Mouse (Mus musculus): ENCODE results near the gene Ikbkg.
"Not testable (repeated sequence)": the region's sequence is repeated elsewhere in the genome, so short reads cannot be mapped to it uniquely, and the experiment has no call there.

Gene Ikbkg

DNA sequence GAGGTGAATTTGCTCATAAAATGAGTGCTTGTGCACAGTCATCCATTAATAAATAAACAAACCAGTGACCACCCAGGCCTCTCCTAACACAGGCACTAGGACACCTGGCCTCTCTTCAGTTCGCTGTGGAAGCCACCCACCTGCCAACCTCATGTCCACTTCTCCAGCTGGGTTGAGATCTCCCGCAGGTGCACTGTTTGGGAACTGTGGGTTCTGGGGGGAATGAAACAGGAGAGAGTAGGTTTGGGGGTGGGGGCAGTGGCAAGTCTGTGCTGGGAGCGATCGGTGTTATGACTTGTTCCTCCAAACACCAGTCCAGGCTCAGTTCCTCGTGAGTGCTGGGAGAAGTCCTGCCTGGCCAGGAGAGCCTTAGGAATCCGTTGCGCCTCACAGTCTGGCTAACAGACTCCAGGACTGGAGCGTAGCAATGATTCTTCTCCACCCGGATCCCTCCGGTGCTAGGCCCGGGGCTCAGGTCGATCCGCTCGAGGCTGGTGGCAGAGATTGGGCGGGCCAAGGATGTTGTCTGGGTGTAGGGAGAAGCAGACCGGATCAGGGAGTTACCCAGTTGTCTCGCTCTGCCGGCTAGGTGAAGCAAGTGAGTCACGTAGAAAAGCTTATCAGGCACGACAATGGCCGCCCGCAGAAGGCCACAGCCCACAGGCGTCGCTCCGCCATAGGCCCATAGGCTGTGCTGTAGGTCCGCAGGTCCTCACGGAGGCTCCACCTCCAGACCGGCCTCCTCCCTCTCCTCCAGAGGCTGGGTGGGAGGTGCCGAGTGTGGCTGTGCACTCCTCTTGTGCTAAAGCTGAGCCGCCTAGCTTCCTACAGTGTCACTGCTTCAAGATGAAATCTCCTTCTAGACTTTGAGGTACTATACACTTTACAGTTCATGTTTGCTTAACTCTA, at the start of gene Ikbkg, which contains the start of gene Fam3a:
Ikbkg (plus strand) TSS at position 756 of the 909 bp plus-strand sequence.
Fam3a (minus strand) TSS at position 738 of the 909 bp plus-strand sequence.
- DNase-seq (ENCODE audit: extremely low spot score) = peak; percentile 68

DNA sequence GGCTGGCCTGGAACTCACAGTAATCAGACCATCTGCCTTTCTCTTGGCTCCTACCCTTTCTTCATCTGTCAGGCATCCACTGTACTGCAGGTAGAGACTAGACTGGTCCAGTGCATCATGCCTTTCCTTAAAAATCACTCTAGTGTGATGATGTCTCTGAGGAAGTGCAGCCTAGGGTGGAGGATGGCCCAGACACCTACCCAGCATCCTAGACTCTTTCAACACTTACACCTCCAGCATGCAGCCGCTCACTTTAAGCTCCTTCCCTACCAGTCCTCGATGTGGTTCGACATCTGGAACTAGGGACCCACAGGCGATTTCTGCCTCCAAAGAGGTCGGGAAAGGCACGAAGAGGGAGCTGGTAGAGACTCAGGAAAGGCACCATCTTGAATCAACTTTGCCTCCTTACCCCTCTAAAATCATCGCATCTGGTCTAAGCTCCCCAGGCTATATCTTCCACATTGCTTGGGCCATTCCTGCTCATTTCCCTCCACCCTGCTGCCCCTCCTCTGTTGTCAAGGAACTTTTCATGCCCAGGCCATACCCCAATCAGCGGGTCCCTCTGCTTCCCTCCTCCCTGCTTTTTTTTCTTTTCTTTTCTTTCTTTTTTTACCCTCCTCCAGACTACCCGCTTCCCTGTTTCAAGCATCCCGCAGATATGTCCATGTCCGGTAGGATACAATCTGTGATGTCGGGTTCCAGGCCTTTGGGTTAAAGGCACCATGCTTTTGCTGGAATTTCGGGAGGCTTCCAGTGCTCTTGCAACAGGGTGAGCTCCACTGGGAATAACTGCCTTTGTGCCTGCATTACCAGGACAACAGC, 40.2 kb upstream of the Ikbkg start:
- no peak for DNase-seq (ENCODE audit: extremely low spot score)

DNA sequence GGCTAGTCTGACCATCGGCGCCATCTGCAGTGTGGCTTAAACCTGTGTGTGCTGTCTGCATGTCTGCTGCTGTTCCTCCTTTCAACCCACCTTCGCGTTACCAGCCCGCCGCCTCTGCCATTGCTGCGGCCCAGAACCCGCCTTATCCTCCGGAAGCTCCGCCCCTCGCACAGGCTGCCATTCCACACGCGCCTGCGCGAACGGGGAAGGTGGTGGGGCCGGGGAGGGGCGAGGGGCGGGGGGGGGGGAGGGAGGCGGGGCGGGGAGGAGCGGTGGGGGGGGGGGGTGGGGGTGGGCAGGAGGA, 39.7 kb upstream of the Ikbkg start, which contains the start of gene Lage3:
Lage3 (minus strand) TSS at position 152 of the 304 bp plus-strand sequence.
- DNase-seq (ENCODE audit: extremely low spot score) = peak; percentile 71

DNA sequence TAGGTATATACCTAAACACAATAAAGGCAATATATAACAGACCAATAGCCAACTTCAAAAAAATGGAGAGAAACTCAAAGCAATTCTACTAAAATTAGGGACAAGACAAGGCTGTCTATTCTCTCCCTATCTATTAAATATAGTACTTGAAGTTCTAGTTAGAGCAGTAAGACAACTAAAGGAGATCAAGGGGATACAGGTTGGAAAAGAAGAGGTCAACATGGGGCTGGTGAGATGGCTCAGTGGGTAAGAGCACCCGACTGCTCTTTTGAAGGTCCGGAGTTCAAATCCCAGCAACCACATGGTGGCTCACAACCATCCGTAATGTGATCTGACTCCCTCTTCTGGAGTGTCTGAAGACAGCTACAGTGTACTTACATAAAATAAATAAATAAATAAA, 36.0 kb upstream of the Ikbkg start:
- DNase-seq (ENCODE audit: extremely low spot score) = not testable (repeated sequence)

DNA sequence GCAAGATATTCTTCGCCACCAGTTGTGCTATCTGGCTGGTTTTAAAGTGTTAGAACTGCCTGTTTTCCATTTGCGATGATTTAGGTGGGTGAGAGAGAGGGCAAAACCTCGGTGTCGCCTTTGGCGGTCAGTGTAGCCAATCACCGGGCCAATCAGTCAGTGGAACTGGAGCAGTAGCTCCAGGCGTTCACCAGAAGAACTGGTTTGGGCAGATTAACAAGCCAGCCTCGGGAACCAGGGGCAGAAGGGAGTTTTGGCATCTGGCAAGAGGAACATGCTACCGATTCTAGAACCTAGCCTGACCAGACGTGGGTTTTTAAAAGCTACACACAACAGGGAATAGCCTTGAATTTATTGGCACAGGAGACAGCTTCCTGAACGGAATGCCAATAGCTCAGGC, 33.9 kb upstream of the Ikbkg start:
- DNase-seq (ENCODE audit: extremely low spot score) = no peak

DNA sequence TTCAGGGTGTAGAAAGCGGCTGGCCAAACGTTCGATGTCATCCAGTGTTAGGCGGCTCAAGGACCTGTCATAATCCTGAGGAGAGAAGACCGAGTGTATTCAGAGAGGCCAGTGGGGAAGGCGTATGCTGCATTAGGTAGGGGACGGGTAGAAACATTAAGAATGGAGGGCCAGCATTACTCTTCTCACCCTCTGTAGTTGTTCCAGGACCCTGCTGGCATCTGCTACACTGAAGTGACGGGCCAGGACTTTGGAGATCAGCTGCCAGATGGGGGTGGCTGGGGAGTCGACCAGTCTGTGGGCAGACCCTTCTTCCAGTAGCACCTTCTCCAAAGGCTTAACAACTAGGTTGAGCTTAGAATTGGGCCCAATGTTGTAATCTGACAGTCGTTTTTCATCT, 25.6 kb upstream of the Ikbkg start:
- no peak for DNase-seq (ENCODE audit: extremely low spot score)

DNA sequence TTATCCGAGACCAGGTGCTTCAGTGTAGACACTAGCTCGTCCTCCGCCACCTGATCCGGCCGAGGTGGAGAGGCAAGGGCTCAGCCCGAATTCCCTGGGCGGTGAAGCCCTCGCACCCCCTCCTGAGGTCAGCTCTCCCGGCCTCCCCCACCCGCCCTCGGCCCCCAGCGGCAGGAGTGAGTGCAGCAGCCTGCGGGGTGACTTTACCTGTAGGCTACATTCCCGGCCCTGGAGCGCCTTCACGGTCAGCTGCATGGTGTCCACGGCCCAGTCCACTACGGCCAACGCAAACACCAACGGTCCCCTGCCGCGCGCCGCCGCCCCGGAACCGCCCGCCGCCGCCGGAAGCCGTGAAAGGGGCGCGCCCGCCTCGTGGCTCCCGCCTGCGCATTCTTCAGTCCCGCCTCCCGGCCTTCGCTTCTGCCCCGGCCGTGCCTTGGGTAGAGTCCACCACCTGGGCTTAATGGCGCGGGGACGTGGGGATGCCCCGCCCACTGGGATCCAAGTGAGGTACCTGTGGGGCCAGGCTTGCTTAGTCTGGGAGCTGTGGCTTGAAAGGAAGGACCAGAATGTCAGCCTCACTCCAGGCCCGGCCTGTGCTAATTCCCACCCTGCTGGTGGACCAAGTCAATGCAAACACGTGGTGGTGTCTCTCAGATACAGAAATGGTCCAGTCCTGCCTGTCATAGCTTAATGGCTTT, 24.7 kb upstream of the Ikbkg start:
- peak; percentile 70 for DNase-seq (ENCODE audit: extremely low spot score)

DNA sequence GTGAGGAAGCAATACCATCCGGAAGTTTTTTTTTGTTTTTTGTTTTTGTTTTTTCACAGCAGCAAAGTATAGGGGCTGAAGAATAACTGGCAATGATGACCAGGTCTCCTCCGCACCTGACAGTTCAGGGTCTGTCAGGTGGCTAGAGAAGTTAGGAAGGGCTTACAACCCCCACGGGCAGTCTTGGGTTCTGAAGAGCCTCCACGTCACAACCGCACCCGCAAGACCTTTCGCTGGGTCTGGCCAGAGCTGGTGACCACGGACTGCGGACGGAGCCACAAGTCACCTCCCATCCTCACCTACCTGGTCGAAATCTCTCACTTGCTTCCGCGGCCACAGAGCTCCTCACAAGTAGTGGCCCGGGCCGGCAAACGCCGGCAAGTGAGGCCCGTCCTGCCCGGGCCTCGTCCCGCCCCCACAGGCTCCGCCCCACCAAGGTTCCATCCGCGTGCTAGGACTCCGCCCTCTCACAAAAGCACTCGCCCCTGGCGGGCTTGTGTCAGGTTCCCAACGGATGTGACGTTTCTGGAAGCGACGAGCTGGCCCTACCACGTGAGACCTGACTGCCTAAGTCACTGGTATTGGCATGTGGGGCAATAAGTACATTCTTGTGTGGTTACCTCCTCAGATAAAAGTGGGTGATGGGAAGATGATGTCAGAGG, 20.1 kb upstream of the Ikbkg start, which contains the start of the genes Ubl4a and Slc10a3:
Ubl4a (minus strand) TSS at position 331 of the 662 bp plus-strand sequence.
Slc10a3 (minus strand) TSS at position 462 of the 662 bp plus-strand sequence.
- peak; percentile 82 for DNase-seq (ENCODE audit: extremely low spot score)

DNA sequence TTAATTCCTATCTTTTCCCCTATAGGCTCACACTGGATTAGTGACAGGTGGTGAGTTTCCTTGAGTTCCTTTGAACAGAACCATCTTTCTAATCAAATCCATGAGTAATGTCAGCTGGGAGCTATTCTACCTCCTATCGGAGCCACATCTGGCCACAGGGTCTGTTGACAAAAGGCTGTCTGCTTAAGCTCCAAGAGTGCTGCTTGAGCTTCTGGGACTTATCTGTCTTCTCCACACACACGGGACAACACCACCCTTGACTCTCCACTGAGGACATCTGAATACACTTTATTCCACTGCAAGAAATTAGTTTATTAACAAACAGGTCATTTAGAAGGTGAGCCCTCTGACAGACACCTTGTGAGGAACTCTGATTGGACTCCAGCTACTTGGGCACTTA, 8.6 kb upstream of the Ikbkg start:
- DNase-seq (ENCODE audit: extremely low spot score) = no peak

DNA sequence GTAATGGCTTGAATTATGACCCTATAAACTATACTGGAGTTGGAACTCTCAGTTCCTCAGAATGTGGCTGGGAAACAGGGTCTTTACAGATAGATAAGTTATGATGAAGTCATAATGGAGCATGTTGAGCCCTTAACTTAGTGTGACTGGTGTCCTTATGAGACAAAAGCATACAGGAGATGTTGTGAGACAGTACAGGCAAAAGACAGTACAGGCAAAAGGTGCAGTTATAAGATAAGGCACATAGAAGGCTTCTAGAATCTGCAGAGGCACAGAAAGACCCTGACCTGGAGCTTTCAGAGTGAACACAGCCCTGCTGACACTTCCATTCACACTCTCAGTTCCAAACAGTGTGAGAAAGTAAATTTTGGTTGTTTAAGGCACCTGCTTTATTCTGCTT, 4.9 kb upstream of the Ikbkg start:
- no peak for DNase-seq (ENCODE audit: extremely low spot score)

DNA sequence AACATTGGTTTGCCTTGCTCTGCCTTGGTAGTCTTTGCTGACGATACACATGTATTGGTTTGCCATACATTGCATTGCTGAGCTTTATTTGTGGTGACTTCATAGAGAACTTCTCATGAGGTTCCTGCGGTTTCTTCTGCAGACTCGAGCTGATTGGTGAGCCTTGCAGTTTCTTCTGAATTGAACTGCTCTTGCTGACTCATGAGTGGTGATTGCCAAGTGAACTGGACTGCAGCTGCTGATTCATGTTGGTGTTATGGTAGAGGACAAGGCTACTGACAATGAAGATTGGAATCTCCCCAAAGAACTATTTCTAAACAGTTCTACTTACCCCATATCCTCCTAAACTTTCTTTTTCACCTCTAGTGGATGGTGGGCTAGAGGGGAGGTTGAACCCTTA, 7.0 kb downstream of the Ikbkg start:
- no peak for DNase-seq (ENCODE audit: extremely low spot score)

DNA sequence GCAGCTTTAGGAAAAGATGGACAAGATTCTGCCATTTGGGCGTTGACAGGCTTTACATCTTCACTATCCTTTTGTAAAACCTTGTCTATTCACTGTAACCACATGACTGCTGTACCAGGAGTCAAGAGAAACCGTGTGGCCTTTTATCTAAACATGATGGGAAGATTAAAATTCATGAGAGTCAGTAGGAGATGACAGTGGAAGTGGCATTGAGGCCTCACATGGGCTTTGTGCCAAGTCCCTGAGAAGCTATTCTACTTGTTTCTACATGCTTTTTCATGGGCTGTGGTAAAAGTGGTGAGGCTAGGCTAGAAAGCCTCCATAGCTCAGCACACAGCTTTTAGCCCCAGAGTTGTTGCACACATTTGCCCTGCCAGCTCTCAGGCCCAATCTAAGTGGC, 15.2 kb downstream of the Ikbkg start:
- no peak for DNase-seq (ENCODE audit: extremely low spot score)

DNA sequence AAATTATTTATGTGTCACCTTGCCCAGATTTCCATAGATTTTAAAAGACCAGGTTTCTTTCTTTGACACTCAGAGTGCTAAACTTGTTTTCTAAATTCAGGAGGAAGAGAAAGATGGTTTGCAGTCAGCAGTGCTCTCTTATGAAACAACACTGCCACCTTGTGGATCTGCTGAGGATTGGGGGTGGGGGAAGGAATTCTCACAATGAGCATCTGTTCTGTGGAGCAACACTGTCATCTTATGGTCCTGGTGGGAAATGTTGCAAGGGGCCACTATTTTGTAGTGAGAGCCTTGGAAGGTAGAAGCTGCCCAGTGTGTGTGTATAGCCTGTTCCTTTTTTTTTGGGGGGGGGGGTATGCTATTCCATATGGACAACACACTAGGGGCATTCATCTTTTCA, 20.3 kb downstream of the Ikbkg start:
- DNase-seq (ENCODE audit: extremely low spot score) = peak; percentile 61

DNA sequence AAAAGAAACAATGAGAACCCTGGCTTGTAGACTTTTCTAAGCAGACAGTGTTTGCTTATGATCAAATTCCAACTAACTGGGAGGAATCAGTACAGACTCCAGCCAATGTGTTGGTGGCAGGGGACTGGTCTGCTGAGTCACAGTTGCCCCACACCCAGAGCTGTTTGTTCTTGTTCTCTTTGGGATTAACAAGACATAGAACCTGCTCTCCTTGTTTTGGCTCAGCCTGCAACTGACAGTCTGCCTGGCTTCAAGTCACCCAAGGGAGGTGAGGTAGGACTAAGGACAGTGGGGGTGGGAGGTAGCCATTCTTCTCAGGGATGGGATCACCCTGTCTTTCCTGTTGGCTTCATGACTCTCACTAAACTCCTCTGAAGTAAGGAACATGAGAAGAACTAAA, 31.4 kb downstream of the Ikbkg start:
- no peak for DNase-seq (ENCODE audit: extremely low spot score)

DNA sequence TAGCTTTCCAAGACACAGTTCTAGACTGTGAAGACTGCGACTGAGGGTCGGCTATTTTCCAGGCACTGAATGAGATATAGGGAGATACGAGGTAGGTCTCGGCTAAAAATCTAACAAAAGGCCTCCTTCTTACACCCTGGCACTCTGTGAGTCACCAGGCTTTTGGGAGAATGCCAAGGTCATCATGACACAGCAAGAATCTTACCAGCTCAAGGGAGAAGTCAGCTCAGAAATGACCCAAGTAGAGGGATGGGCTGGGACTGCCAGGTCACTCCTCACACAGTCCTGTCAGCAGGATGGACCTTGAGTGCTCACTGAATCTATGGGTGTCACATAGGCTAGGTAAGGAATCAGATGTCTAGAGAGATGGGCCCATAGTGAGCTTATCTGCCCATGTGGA, 32.1 kb downstream of the Ikbkg start:
- no peak for DNase-seq (ENCODE audit: extremely low spot score)

DNA sequence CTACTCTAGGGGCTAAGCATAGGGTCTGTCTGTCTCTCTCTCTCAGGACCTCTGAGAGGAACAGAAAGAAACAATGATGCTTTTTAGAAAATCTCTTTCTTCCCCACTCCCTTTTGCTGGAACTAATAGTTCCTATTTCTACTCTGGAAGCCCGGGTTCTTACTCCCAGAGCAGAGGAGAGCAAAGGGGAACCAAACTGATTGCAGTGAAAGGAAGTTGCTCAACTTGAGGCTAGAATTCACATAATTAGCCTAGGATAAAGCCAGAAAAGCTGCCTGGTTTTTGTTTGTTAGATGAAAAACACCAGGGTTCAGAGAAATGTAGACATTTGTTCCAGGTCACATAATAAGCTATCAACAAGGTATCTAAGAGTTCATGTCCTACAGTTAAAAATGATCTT, 33.2 kb downstream of the Ikbkg start:
- DNase-seq (ENCODE audit: extremely low spot score) = no peak

DNA sequence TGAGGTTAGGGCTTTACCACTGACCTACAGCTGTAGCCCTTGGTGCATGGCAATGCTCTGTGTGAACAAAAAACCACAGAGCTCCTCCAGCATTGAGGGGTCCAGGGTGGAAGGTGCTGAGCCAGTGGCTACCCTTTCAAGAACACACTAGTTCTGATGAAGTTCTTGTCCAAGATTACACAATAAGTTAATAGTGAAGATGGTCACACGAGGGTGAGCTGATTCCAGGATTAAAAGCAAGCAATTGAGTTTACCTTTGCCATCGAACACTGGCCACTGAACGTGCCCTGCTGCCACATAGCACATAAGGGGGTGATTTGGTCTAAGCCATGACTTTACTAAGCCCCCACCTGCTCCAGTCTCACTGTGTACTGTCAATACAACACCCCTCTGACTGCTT, 34.0 kb downstream of the Ikbkg start:
- DNase-seq (ENCODE audit: extremely low spot score) = no peak

DNA sequence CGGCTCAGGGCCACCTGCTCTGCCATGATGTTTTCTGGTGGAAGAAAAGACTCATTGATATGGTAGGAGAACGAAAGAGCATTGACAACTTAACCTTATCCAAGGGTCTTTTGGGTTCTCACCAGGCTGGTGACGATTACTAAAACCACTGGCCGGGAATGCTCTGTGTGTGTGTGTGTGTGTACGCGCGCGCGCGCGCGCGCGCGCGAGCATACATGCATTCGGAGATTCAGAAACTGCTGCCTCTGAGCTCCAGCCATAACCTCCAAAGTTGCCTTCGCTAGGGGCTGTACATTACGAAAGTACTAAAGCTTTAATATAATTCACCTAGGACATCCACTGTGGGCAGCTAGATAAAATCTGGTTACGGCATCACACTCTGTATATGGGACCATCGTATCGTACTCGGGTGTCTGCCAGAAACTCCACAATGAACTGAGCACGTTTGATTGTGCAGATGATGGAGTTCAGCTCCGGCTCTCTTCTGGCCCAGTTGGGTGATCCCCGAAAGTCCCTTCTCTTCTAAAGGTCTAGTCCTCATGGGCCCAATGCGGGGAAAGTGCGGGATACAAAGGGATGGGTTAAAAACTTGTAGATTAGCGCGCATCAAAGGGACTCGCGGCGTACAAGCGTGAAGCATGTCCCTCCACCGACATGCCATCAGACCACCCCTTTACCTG, 35.2 kb downstream of the Ikbkg start:
- peak; percentile 3 for DNase-seq (ENCODE audit: extremely low spot score)

DNA sequence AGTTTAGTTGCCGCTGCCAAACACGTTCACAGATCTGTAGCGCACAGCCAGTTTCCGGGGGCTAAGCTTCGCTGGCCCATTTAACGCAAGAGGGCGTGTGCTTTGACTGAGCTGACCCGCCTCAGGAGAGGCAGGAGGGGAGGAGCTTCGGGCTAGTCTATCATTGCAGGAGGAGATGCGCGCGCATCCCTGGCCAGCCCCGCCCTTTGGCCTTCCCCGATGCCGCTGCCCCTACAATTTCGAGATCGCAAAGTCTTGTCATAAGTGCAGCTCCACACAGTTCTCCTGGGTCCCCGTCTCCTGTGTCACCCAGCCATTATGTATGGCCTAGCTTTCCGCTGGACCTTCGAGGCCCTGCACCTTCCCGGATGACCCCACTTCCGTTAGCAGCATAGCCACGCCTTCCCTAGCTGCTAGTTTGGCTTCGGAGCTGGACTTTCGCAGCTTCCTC, 35.8 kb downstream of the Ikbkg start, which contains the start of gene G6pdx:
G6pdx (minus strand) TSS at position 369 of the 451 bp plus-strand sequence.
- DNase-seq (ENCODE audit: extremely low spot score) = peak; percentile 82

DNA sequence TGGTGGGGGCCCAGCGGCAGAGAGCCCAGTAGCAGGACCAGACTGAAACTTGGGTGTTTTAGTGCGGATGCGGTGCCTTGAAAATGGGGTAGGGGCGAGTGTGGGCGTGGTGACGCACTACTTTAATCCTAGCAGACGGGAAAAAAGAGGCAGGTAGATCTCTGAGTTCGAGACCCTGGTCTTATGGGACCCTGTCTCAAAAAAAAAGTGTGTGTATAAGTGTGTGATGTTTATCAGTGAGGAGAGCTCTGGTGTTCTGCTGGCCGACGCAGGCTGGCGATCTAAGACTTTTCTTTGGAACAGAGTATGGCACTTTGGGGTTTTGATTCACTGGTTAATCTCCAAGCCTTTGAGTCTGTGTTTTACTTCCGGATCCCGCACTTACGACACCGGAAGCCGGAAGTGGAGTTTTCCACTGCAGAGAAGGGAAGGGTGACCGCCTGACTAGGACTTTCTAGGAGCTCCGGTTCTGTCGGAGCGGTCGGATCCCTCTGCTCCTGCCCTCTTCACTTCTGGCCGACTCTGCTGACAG, 36.3 kb downstream of the Ikbkg start:
- DNase-seq (ENCODE audit: extremely low spot score) = peak; percentile 63

All from embryo, embryonic 9.5 days (tissue).